Mouse (Mus musculus) MEL (cell line): ENCODE measurements around the gene Slc33a1. TPM values are rescaled to one million over a fixed set of nuclear protein-coding genes. Genes with fewer than 3 reads are reported as not detected.

Experiments
- DNase-seq: peaks from one replicate; pipeline ENCODE4 v3.0.0; 2011; ENCODE audit warnings: low read depth, low spot score
- H3K27ac ChIP-seq: 2 replicates; pipeline ENCODE4 v1.5.1; 2012; ENCODE audit warnings: low read depth, mild to moderate bottlenecking, control low read depth, low read length, moderate library complexity; ENCODE audit not compliant: control insufficient read depth
- H3K27me3 ChIP-seq, 2 experiments: fragments of 150-350 bp in 1 of 2; sonication (generic) in 1 of 2; 2 replicates each; pipeline ENCODE4 v1.6.1; 2012; ENCODE audit warnings: low read length in 2 of 2, mild to moderate bottlenecking in 2 of 2, improper control_type of control experiment in 1 of 2, moderate library complexity in 1 of 2; ENCODE audit not compliant: insufficient read depth in 2 of 2, control insufficient read depth in 1 of 2
- H3K36me3 ChIP-seq, 2 experiments: 2 replicates each; pipeline ENCODE4 v1.6.1; 2012 to 2014; ENCODE audit warnings: low read length in 2 of 2, improper control_type of control experiment in 1 of 2, inconsistent platforms in 1 of 2, mild to moderate bottlenecking in 1 of 2; ENCODE audit not compliant: insufficient read depth in 2 of 2, control insufficient read depth in 1 of 2
- H3K4me1 ChIP-seq, 2 experiments: fragments of 150-350 bp in 1 of 2; sonication (generic) in 1 of 2; 2 replicates each; pipeline ENCODE4 v1.6.1; 2012; ENCODE audit warnings: low read length in 2 of 2, improper control_type of control experiment in 1 of 2, mild to moderate bottlenecking in 1 of 2; ENCODE audit not compliant: insufficient read depth in 2 of 2, control insufficient read depth in 1 of 2
- H3K4me3 ChIP-seq, 2 experiments: fragments of 150-350 bp in 1 of 2; sonication (generic) in 1 of 2; 2 replicates each; pipeline ENCODE4 v1.5.1; 2012; ENCODE audit warnings: low read depth in 2 of 2, low read length in 2 of 2, mild to moderate bottlenecking in 2 of 2, moderate library complexity in 2 of 2, control low read depth in 1 of 2, improper control_type of control experiment in 1 of 2; ENCODE audit not compliant: control insufficient read depth in 1 of 2, insufficient read depth in 1 of 2
- H3K79me2 ChIP-seq: 2 replicates; pipeline ENCODE4 v1.6.1; 2012; ENCODE audit warnings: mild to moderate bottlenecking, low read length, moderate library complexity; ENCODE audit not compliant: control insufficient read depth, poor library complexity, insufficient read depth
- H3K9ac ChIP-seq: 2 replicates; pipeline ENCODE4 v1.6.1; 2012; ENCODE audit warnings: low read depth, mild to moderate bottlenecking, control low read depth, low read length, moderate library complexity; ENCODE audit not compliant: control insufficient read depth, poor library complexity, severe bottlenecking
- H3K9me3 ChIP-seq: fragments of 150-350 bp; sonication (generic); replicated peaks from 2 replicates; pipeline ENCODE4 v1.6.1; 2012; ENCODE audit warnings: mild to moderate bottlenecking, low read length, improper control_type of control experiment, moderate library complexity; ENCODE audit not compliant: insufficient read depth
- CTCF ChIP-seq, 3 experiments: IDR thresholded peaks in 2 of 3; conservative IDR thresholded peaks in 1 of 3; 2 replicates each; pipeline ENCODE4 v1.5.1; 2011 to 2012; ENCODE audit warnings: low read length in 3 of 3, low read depth in 2 of 3, mild to moderate bottlenecking in 2 of 3, improper control_type of control experiment in 1 of 3, inconsistent platforms in 1 of 3, mixed read lengths in 1 of 3, moderate library complexity in 1 of 3; ENCODE audit not compliant: control insufficient read depth in 1 of 3, insufficient read depth in 1 of 3, poor library complexity in 1 of 3, severe bottlenecking in 1 of 3
- E2F4 ChIP-seq: IDR thresholded peaks from 2 replicates; pipeline ENCODE4 v1.6.1; 2011; ENCODE audit warnings: low read depth, low read length, improper control_type of control experiment, borderline replicate concordance
- ELF1 ChIP-seq: IDR thresholded peaks from 2 replicates; pipeline ENCODE4 v1.6.1; 2014; ENCODE audit warnings: low read depth, mild to moderate bottlenecking, inconsistent platforms, low read length, improper control_type of control experiment, moderate library complexity
- ETS1 ChIP-seq: IDR thresholded peaks from 2 replicates; pipeline ENCODE4 v1.6.1; 2012; ENCODE audit warnings: low read depth, mild to moderate bottlenecking, inconsistent platforms, low read length, improper control_type of control experiment, moderate library complexity
- GABPA ChIP-seq: IDR thresholded peaks from 2 replicates; pipeline ENCODE4 v1.6.1; 2012; ENCODE audit warnings: low read depth, mild to moderate bottlenecking, inconsistent platforms, low read length, improper control_type of control experiment, moderate library complexity
- GATA1 ChIP-seq: IDR thresholded peaks from 2 replicates; pipeline ENCODE4 v1.6.1; 2011; ENCODE audit warnings: low read depth, low read length, improper control_type of control experiment
- JUND ChIP-seq: IDR thresholded peaks from 2 replicates; pipeline ENCODE4 v1.6.1; 2011; ENCODE audit warnings: low read depth, mild to moderate bottlenecking, improper control_type of control experiment, low read length
- KAT2A ChIP-seq: conservative IDR thresholded peaks from 2 replicates; pipeline ENCODE4 v1.6.1; 2012; ENCODE audit warnings: low read depth, low read length, improper control_type of control experiment, inconsistent platforms
- MAX ChIP-seq: IDR thresholded peaks from 2 replicates; pipeline ENCODE4 v1.6.1; 2011; ENCODE audit warnings: low read length, improper control_type of control experiment
- MAZ ChIP-seq: IDR thresholded peaks from 2 replicates; pipeline ENCODE4 v1.6.1; 2012; ENCODE audit warnings: low read depth, mild to moderate bottlenecking, inconsistent platforms, low read length, improper control_type of control experiment
- MEF2A ChIP-seq: IDR thresholded peaks from 2 replicates; pipeline ENCODE4 v1.6.1; 2014; ENCODE audit warnings: low read depth, mild to moderate bottlenecking, inconsistent platforms, low read length, improper control_type of control experiment; ENCODE audit not compliant: poor library complexity, insufficient replicate concordance, severe bottlenecking; ENCODE audit errors: extremely low read depth
- MXI1 ChIP-seq: IDR thresholded peaks from 2 replicates; pipeline ENCODE4 v1.6.1; 2011; ENCODE audit warnings: mild to moderate bottlenecking, low read depth, low read length, improper control_type of control experiment
- MYB ChIP-seq: IDR thresholded peaks from 2 replicates; pipeline ENCODE4 v1.6.1; 2011; ENCODE audit warnings: mild to moderate bottlenecking, low read depth, low read length, improper control_type of control experiment
- MYC ChIP-seq: IDR thresholded peaks from 2 replicates; pipeline ENCODE4 v1.6.1; 2011; ENCODE audit warnings: low read depth, mild to moderate bottlenecking, low read length, improper control_type of control experiment, moderate library complexity
- POLR2A ChIP-seq, 2 experiments: IDR thresholded peaks; 2 replicates each; pipeline ENCODE4 v1.6.1; 2011 to 2012; ENCODE audit warnings: low read length in 2 of 2, mild to moderate bottlenecking in 2 of 2, control low read depth in 1 of 2, improper control_type of control experiment in 1 of 2, low read depth in 1 of 2, moderate library complexity in 1 of 2; ENCODE audit not compliant: control insufficient read depth in 1 of 2, insufficient read depth in 1 of 2, poor library complexity in 1 of 2
- POLR2AphosphoS2 ChIP-seq: IDR thresholded peaks from 2 replicates; pipeline ENCODE4 v1.6.1; 2011; ENCODE audit warnings: low read length, improper control_type of control experiment
- RAD21 ChIP-seq: IDR thresholded peaks from 2 replicates; pipeline ENCODE4 v1.6.1; 2011; ENCODE audit warnings: mild to moderate bottlenecking, low read depth, low read length, improper control_type of control experiment
- SIN3A ChIP-seq: IDR thresholded peaks from 2 replicates; pipeline ENCODE4 v1.6.1; 2012; ENCODE audit warnings: low read length, improper control_type of control experiment, inconsistent platforms
- SMC3 ChIP-seq: IDR thresholded peaks from 2 replicates; pipeline ENCODE4 v1.6.1; 2011; ENCODE audit warnings: low read depth, low read length, improper control_type of control experiment
- USF1 ChIP-seq: IDR thresholded peaks from 2 replicates; pipeline ENCODE4 v1.6.1; 2014; ENCODE audit warnings: low read depth, mild to moderate bottlenecking, inconsistent platforms, low read length, improper control_type of control experiment, moderate library complexity
- USF2 ChIP-seq, 2 experiments: IDR thresholded peaks; 2 replicates each; pipeline ENCODE4 v1.6.1; 2011 to 2012; ENCODE audit warnings: improper control_type of control experiment in 2 of 2, low read length in 2 of 2, borderline replicate concordance in 1 of 2, inconsistent platforms in 1 of 2, low read depth in 1 of 2, mild to moderate bottlenecking in 1 of 2; ENCODE audit not compliant: insufficient read depth in 1 of 2
- ZC3H11A ChIP-seq: IDR thresholded peaks from 2 replicates; pipeline ENCODE4 v1.6.1; 2012; ENCODE audit warnings: low read depth, mild to moderate bottlenecking, inconsistent platforms, low read length, improper control_type of control experiment
- ZMIZ1 ChIP-seq: IDR thresholded peaks from 2 replicates; pipeline ENCODE4 v1.6.1; 2012; ENCODE audit warnings: low read depth, mild to moderate bottlenecking, inconsistent platforms, low read length, improper control_type of control experiment, moderate library complexity
- ZNF384 ChIP-seq: IDR thresholded peaks from 2 replicates; pipeline ENCODE4 v1.6.1; 2012; ENCODE audit warnings: low read depth, mild to moderate bottlenecking, inconsistent platforms, low read length, improper control_type of control experiment
- polyA plus RNA-seq, 2 experiments: library from polyadenylated mRNA; stranded (reverse) in 1 of 2; unstranded in 1 of 2; fragments of >175 nt in 1 of 2; fragments of >200 nt in 1 of 2; gene quantifications; 2 replicates each; pipeline versions ENCODE4 v1.2.1 to v1.2.4; 2012; ENCODE audit warnings: low replicate concordance in 2 of 2, low read depth in 1 of 2; ENCODE audit not compliant: insufficient read length in 2 of 2, insufficient read depth in 1 of 2, missing spikeins in 1 of 2
- total RNA-seq: library from RNA; depleted of rRNA; stranded (reverse); fragments of 300-350 nt; gene quantifications from 2 replicates; pipeline ENCODE4 v1.2.3, GENCODE M21; 2012

Gene Slc33a1
- total and polyA plus RNA-seq, 3 experiments, result 27.2 to 123 (median 31.3) TPM

DNA sequence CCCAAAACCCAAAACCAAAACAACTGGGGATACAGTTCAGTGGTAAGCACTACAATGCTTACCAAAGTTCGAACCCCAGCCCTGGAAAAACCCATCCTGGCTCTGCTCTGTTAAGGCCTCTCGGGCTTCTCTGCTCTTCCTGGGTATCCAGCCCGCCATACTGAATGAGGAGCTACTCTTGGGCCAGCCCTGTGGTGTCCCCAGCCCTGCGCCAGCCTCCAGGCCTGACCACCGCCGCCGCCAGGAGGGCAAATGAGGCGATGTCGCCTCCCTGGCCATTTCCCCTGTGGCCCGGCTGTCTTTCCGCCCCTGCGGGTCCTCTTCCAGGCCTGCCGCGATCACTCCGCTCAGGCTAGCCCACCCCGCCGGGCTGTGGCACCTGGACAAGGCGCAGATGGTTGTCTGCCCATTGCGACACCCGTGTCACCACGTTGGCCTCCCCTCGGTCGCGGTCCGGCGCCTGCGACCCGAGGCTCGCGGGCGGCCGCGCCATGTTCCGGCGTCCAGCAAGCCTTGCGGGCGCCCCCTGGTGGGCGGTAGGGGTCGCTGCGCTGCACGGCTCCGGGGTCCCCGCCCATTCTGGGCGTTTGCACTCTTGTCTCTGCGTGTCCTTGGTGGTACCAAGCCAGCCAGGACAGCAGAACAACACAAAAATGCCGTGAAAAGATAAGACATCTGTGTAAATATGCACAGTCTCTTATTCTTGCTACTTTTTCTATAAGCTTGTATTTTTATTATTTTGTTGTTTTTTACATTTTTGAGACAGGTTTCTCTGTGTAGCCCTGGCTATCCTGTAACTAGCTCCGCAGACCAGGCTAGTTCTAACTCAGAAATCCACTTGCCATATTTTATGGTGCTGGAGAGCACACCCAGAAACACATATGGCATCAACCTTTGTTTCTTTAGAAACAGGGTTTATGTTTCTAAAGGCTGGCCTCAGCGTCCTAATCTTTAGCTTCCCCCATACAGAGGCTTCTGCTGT lies 35.4 kb downstream of the Slc33a1 start, which contains the start of gene E130311K13Rik (continued):
- TF ChIP-seq MEF2A, result no peak
- TF ChIP-seq MXI1, result peak; percentile 75
- no peak for TF ChIP-seq ZNF384
- 0 out of 2 replicates have a peak, but pooled peaks have one; percentile 2 for TF ChIP-seq MAX
- TF ChIP-seq USF2 (IDR thresholded peaks at IDR 0.05; ENCODE audit: borderline replicate concordance in 1 of 2, insufficient read depth in 1 of 2, low read depth in 1 of 2, low read length in 2 of 2), result no peak

DNA sequence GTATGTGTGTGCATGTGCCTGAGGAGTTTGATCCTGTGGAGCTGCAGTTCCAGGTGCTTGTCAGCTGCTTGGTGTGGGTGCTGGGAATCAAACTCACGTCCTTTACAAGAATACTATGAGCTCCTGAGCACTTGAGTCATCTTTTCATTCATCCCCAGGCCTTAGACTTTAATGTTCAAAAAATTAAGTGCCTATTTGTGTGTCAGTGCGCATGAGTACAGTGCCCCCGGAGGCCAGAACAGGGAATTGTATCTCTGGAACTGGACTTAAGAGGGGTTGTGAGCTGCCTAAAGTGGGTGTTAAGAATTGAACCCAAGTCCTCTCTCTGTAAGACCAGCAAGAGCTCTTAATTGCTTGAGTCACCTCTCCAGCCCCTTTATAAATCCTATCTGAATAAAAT lies 44.9 kb downstream of the Slc33a1 start:
- TF ChIP-seq SMC3 (peak; percentile 23; the same call in 1 of the 2 replicates), CTCF (IDR thresholded peaks at IDR 0.05 in 2 of 3, conservative IDR thresholded peaks at IDR 0.05 in 1 of 3; ENCODE audit: control insufficient read depth in 1 of 3, insufficient read depth in 1 of 3, low read depth in 2 of 3, low read length in 3 of 3, poor library complexity in 1 of 3, severe bottlenecking in 1 of 3) (peak; percentile 56 to 68 (median 68)), USF2 (IDR thresholded peaks at IDR 0.05; ENCODE audit: borderline replicate concordance in 1 of 2, insufficient read depth in 1 of 2, low read depth in 1 of 2, low read length in 2 of 2) (no peak), RAD21 (peak; percentile 36)
- Histone ChIP-seq H3K9me3 (no peaks in the 10 kb centered on the region), H3K9ac (no peak overlapping the region), H3K4me3 (no peak overlapping the region), H3K27ac (no peak overlapping the region), H3K4me1 (no peaks in the 10 kb centered on the region), H3K36me3 (peaks cover 0 to 4% of the 10 kb centered on the region in 2 experiments; a peak in 2 of 4 replicates), H3K79me2 (no peaks in the 10 kb centered on the region), H3K27me3 (no peaks in the 10 kb centered on the region)
- peak; percentile 70 for DNase-seq

DNA sequence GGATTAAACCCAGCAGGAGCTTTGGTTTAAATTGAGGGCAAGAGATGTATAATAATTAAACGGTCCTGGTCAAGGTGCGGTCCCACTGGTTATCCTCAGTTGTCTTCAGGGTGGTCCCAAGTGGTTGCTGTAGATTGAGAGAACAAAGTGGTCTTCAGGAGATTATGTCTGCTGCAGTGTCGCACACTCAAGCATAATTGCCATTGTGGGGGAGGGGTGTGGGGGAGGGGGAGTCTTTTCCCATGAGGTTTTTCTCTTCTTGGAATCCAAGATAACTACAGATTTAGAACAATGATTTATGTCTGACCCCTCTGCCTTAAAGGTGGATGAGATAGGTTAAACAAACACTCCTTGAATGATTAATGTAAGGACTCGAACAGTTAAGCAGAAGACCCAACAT lies 54.3 kb downstream of the Slc33a1 start:
- no peak for TF ChIP-seq JUND
- TF ChIP-seq SIN3A, result no peak
- no peak for TF ChIP-seq POLR2A (IDR thresholded peaks at IDR 0.05; ENCODE audit: control insufficient read depth in 1 of 2, insufficient read depth in 1 of 2, low read depth in 1 of 2, low read length in 2 of 2, poor library complexity in 1 of 2)
- no peak for TF ChIP-seq KAT2A
- no peak for TF ChIP-seq RAD21
- TF ChIP-seq POLR2AphosphoS2, result no peak
- no peak for TF ChIP-seq ZC3H11A
- no peak for TF ChIP-seq ELF1
- TF ChIP-seq USF1, result no peak
- no peak for TF ChIP-seq ZMIZ1
- no peak for TF ChIP-seq GATA1
- TF ChIP-seq MYB, result no peak
- TF ChIP-seq ZNF384, result no peak
- TF ChIP-seq MYC, result no peak
- no peak for TF ChIP-seq ETS1
- TF ChIP-seq MAZ, result no peak
- TF ChIP-seq USF2 (IDR thresholded peaks at IDR 0.05; ENCODE audit: borderline replicate concordance in 1 of 2, insufficient read depth in 1 of 2, low read depth in 1 of 2, low read length in 2 of 2), result no peak
- TF ChIP-seq MXI1, result no peak
- TF ChIP-seq E2F4, result no peak
- TF ChIP-seq GABPA, result no peak
- Histone ChIP-seq H3K79me2 (no peaks in the 10 kb centered on the region), H3K27ac (no peak overlapping the region), H3K9ac (no peak overlapping the region), H3K4me3 (no peak overlapping the region), H3K9me3 (no peaks in the 10 kb centered on the region), H3K4me1 (no peaks in the 10 kb centered on the region), H3K36me3 (no peaks in the 10 kb centered on the region), H3K27me3 (no peaks in the 10 kb centered on the region)
- DNase-seq, result no peak
